Mouse (Mus musculus) testis, postnatal 14 days (tissue): ENCODE results near the gene Urad.

ENCODE experiments used
- DNase-seq: peaks from one replicate; pipeline ENCODE4 v3.0.0; 2021; ENCODE audit warnings: low spot score

Gene Urad

DNA sequence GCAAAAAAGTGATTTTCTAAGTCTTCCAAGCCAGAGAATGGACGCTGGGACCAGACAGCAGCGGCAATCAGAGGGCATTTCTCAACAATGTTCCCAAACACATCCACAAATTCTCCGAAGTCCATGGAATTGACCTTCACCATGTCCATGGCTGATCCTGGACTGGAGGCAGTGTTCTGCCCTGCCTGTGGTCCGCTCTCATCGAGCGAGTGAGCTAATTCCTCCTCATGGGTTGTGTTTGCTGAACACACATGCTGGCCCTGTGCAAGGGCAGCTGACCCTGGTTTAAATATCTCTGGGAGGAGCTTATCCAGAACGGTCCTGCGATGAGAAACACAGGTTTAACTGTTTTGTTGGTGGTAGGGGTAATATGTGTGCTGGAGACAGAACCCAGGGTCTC lies at the start of gene Urad:
Gene Urad, minus strand, starts transcription at position 258 of the 400 bp plus-strand sequence.
- DNase-seq, result no peak

DNA sequence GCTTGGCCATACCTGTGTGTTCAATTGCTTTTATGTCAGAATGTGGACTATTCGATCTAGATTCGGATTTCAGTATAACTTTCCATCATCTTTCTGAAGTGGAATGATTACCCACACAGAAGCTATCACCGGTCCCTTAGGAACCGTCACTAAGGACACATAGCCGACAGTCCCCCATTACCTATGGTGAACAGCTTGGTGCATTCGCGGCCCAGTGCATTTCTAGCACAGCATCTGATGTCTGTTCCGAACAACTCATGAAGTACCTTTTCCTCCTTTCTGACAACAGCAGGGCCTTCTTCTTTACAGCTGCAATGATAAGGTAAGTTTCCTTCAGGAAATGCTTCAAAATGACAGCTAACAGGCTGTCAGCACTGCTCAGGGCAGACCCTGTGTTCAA lies 48.0 kb upstream of the Urad start:
- DNase-seq, result no peak

DNA sequence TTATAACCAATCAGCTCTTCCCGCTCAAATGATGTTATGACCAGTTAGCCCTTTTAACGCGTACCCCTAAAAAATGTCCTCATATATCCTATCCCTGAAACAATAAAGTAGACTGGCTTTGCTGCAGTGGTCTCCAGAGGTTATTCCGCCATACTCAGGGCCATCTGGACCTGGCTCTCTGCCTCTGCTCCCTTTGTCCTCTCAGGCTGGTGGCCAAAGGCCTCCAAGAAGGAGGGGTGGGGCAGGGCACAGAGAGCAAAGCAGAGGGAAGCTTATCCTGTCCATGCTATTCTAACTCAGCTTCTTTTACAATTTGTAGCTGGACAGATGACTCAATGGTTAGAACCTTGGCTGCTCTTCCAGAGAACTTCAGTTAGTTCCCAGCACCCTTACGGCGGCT lies 46.0 kb upstream of the Urad start:
- no peak for DNase-seq

DNA sequence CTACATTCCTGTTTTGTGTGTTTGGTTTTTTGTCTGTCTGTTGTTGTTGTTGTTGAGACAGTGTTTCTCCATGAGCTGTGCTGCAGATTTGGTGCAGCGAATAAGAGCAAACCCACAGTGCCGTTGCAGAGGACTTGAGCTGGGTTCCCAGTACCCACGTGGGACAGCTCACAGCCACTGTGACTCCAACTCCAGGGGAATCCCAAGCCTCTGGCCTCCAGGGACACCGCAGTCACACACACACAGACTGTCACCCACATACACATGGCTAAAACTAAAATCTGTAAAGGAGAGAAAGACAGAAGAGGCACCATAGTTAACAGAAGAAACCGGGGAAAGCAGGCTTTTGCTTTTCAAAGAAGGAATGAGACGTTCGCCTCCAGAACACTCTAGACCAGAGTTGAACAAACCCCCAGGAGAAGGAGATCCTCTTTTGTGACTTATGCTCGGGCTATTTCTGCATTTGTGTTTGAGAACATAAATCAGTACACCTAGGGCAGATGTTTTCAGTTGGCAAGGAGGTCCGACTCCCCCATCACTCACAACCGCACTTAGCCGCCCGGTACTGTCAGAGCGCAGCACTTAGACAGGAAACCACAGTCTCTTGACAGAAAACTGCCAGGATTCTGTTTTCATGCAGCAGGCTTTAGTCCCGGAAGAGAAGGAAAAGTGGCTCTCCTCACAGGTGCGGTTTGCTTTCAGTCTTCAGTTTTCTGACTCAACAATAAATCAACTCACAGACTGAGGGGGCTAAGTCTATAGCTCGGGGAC lies 43.9 kb upstream of the Urad start:
- DNase-seq, result no peak

DNA sequence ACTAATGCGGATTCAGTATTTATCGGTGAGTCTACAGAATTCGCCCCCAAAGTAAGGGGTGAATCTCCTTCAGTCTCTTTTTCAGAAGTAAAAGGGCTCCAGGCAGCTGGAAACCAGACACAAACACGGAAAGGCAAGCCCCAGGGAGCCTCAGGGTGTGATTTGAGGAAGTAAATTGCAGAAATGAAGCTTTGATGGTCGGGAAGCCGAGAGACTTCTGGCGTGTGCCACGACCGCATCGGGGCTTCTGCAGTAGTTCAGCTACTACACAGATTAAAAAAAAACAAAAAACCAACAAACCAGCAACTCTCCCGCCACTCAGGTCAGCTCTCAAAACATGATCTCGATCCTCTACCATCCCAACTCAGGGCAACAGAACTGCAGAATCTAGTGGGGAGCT lies 40.8 kb upstream of the Urad start:
- DNase-seq, result no peak

DNA sequence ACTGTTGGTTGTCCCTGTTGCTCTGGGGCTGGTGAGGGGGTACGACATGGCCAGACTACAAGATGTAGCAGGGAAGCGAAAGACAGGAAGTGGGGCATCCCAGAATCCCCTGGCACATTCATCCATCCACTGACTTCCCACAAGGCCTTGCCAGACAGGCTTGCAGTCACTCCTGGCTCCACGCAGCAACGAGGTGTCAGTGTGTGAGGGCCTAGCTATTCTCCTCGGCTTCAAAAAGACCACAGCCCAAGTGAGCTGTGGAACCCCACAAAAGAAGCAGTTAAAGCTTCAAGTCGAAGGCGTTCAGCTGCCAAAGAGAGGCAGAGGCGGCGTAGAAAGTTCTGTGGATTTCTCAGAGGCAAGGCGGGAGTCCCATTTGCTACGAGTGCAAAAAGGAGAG lies 36.2 kb upstream of the Urad start:
- DNase-seq, result no peak

DNA sequence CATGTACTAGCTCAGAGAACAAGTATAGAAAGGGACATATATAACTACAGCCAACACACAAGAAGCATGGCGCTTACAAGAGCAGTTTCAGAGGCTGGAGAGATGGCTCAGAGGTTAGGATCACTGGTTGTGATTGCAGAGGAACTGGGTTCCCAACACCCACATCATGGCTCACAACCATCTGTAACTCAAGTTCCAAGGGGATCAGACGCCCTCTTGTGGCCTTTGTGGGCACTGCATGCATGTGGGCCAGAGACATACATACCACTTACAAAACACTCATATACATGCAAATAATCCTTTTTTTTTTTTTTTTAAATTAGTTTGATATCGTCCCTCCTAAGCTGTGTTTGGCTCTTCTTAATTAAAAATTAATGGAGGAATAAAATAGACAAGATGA lies 35.3 kb upstream of the Urad start:
- DNase-seq, result peak; percentile 45

DNA sequence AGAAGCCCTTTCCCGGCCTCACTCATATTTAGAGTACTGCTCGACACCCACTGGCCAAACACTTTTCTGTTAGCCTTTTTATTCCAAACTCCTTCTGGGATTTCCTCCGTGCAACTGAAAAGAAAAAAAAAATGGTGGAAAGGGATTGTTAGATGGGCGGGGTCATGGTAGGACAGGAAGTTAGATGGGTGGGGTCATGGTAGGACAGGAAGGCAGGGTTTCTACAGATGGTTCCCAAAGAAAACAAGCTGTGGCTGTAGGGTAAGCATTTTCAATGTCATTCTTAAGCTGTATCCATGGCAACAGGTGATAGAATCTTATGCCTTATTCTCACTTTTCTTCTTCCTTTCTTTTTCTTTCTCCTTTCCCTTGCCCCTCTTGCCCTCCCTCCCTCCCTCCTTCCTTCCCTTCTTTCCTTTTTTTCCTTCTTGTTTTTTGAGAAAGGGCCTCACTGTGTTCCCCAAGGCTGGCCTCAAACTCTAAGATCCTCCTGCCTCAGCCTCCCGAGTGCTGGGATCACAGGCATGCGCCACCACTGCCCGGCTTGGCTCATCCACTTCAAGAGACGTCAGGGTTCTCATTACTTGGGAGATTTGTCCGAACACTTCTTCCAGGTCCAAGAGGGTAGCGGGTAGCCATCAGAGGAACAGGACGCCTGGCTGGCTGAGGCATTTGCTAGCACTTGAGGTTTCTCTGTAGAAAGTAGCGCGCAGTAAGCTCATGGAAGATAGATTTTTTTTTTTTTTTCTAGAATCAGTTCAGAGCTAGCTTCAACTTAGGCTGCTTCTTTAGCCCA lies 34.2 kb upstream of the Urad start:
- DNase-seq, result no peak

DNA sequence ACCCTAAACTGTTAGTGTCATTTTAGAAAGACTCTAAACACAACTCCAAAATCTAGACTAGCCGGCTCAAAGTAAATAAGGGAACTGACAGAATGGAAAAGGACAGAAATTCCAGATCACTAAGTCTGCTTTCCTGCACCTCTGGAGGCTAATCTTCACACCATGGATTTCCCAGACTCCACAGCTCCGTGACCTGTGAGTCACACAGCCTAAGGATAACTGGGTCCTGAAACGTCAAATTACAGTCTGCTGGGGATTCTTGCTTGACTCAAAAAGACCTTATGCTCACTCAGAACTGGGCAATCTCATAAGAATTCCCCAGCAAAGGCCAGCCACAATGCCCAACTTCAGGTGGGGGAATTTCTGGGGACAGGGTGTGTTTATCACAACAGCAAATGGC lies 33.5 kb upstream of the Urad start:
- no peak for DNase-seq

DNA sequence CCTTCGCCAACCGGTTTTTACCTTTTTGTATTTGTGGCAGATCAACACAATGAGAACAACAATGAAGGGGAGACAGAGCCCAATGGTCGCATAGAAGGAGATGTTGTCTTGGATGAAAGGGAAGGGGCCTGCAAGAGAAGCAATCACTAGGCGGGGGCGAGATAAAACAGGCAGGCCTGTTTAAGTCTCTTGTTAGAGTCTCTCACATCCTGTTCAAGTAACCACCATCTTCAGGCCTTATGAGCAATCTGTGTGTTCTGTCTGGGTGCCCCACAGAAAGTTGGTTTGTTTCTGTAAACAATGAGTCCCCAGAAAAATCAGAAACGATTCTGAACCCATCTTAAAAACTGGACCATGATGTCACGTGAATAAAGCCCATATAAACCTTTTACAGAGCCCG lies 32.7 kb upstream of the Urad start:
- DNase-seq, result no peak

DNA sequence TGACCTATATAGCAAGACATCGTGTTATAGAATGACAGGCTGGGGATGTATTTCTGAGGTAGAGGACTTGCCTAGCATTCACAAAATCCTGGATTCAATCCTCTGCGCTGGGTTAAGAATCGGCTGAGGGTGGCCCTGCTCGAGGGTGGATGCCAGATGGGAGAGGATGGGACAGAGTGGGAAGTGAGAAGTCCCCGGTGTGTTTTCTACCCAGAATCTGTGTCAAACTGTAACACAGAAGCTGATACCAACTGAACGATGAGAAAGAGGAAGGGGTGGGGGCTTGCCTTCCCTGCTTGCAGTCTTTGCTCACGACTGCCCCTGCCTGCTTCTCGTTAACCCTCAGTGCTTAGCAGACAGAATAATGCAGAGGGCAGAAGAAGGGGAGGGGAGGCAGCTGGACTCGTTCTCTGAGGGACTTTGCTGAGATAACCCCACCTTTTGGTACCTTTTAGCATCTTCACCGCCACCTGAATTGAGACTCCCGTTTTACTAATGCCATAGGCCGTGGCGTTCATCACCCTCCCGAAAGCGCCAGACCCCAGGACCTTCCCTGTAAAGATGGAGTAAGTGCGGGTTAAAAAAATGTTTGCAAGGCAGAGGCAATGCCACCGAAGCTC lies 32.0 kb upstream of the Urad start:
- DNase-seq, result no peak

DNA sequence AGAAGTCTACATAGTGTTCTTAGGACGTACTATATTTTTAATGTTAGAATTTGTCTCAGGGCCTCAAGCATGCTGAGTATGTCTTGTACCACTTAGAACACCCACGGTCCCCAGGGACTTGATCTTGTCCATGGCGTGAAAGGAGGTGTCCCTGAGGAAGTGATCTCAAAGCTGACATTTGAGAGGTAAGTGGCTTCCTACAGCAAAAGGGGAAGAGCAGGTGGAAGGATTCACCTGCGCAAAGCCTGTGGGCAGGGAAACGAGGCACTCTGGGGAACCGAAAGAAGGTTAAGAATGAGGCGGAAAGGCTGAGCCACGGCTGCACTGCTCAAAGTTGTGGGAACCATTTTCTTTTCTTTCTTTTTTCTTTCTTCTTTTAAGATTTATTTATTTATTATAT lies 29.7 kb upstream of the Urad start:
- no peak for DNase-seq

DNA sequence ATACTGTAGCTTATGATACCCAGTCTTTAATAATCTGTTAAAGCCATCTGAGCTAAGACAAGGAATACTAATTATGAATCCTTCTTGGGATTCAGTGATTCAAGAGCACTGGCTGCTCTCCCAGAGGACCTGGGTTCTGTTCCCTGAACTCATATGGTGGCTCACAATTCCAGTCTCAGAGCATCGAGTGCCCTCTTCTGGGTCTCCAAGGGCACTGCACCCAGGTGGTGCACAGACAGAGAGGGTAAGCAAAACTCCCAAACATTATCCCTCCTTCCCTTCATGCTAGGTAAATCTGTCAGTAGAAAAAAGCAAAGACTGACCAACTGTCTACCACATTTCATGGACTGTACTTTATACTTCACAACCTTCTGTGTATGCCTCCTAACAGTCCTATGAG lies 23.7 kb upstream of the Urad start:
- no peak for DNase-seq

DNA sequence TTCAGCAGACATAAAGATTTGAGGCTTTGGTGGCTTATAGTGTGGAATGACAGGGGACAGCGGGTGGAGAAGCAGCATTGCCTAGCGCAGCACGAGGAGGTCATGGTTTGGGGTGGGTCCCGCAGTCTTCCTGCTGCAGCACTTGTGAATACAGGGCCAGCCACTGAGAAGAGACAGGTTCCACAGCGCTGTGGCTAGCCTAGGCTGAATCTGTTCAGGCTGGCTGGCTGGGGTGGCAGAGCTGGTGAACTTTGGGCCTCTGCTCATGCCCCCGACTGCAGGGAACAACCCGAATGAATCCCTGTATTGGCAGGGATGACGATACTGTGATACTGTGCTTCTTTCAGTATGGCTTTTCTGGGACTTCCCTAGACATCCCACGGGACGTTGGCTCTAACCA lies 21.7 kb upstream of the Urad start:
- no peak for DNase-seq

DNA sequence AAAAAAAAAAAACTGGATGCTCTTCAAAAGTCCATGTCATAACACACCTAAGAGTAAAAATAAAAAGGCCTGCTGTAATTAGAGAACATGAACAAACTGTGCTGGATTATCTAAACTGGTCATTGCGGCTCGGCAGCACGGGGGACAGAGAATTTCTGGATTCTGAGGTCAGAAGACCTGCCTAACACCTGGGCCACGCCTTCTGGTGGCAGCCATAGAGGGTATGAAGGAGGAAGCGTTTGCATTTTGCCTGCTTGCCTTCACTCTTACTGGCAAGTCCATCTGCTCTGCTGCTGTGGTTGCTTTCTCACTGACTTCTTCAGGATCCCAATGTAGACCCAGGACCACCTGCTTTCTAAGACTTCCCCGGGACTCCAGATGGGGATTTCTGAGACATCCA lies 20.7 kb upstream of the Urad start:
- DNase-seq, result no peak

DNA sequence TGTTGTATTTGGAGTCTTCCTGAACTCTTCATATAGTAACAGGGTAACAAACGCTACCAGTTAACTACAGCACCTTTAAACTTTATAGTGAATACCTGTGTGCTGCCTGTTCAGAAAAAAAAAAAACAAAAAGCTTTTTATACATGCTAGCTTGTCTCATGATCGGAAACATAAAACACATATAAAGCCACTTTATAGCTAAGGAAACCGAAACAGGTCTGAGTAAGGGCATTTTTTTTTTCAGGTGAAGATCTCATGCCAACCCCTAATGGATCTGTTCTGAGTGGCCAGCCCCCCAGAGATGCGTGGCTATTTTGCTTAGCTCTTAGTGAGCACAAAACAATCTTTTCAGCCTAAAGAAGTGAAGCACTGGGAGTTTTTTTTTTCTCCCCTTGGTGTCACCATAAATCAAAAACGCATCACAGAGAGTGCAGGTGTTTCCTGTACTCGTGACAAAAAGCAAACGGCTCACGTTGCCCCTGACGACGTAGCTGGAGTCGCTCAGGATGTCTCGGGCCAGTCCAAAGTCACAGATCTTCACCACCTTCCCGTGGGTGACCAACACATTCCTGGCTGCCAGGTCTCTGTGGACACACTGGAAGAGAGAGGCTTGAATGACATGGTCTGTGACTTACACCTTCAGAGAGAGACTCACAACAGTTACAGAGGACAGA lies 18.6 kb upstream of the Urad start:
- DNase-seq, result no peak

DNA sequence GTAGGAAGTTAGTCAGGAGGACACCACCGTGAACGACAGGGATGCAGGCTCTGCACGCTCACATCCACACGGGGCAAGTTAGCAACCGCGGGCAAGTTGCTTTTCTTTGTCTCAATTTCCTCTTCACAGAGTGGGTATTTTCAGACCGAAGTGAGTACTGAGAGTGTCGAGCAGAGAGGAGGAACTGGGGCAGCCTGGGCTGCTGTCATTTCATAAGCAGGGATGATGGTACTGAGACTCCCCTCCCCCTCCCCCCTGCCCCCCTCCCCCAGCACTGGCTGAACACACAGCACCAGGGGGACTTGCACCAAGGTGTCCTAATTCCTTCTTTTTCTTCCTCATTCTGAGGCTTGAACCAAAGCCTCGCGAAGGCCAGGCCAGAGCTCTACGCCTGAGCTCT lies 17.3 kb upstream of the Urad start:
- no peak for DNase-seq

DNA sequence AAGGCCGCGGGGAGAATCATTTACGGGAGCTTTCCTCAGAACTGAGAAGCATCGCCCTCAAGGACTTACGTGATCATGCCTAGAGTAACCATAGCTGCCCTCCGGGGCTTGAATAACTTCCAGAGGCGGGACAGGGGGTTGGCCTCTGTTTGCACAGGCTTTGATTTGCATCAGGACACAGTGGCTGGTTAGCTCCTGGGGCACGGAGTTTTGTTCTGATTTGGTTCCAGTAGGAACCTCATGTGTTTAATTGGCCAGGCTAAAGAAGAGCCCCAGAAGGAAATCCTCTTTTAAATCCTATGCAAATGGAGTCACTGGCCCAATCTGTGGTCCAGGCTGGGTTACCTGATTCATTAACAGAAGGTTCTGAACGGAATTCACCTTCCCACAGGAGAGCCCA lies 16.7 kb upstream of the Urad start:
- DNase-seq, result no peak

DNA sequence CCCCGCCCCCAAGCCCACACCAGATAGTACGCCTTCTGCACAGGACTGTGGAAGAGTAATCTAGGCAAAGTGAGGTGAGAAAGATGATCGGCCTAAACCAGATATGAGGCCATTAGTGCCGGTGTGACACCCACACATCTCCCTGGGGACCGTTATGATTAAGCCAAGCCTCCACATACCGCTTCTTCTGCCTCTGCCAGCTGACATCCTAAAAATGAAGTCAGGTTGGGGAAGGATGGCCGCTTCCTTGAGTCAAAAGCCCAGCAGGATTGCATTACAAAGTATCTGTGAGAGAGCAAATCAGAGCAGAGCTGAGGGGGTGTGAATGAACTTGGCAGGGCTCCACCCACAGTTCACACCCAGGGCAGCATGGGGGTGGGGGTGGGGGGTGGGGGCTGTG lies 10.5 kb upstream of the Urad start:
- peak; percentile 16 for DNase-seq

DNA sequence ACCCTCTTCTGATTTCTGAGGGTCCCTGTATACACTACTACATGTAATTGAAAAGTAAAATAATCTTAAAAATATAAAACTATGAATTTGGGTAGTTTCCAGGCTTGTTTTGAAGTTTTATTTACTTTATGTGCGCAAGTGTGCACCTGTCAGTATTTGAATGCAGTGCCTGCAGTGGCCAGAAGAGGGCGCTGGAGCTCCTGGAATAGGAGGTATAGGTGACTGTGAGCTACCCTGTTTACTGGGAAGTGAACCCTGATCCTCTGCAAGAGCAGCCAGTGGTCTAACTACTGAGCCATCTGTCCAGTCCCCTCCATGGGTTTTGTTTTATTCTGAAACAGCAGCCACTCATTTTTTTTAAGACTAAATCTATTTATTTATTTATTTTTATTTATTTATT lies 9.3 kb upstream of the Urad start:
- DNase-seq, result peak; percentile 57

DNA sequence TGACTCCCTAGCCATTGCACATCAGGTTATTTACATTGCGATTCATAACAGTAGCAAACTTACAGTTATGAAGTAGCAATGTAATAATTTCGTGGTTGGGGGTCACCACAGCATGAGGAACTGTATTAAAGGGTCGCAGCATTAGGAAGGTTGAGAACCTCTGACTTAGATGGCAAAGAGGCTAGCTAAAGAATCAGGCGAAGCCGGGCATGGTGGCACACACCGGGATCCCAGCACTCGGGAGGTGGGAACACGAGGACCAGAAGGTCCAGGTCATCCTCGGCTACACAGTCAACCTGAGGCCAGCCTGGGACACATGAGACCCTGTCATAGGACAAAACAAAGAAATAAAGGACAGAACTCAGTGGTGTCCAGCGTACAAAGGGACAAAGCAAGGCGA lies 7.7 kb upstream of the Urad start:
- no peak for DNase-seq

DNA sequence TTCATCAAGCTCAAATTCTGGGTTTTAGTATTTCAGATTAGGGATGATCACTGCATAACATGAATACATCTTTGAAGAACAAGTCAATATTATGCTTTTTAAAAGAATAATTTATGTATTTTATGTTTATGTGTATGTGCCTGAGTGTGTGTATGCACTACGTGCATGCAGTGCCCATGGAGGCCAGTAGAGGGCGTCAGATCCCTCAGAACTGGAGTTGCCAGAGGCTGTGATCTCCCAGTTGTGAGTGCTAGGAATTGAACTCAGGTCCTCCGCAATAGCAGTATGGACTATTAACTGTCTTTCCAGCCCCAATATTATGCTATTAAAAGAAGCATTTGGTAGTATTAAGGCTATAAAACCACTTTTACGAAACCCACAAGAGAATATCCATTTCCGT lies 5.4 kb upstream of the Urad start:
- no peak for DNase-seq

DNA sequence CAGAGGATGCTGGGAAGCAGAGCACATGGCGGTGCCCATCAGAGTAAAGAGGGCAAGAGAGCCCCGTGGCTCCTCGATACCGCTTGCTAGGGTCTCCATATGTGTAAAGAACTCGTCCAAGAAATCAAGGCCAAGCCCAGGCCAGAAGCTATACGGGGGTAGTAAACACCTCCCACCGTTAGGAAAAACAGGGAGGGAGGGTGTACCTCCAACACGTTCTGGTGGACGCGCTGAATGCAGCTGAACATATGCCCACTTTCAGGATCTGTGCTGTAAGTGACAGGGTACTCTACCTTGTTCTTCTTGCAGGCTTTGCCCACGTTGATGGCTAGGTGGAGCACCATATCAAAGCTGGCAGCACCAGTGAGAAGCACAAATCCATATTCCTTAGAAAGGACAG lies 3.7 kb upstream of the Urad start:
- no peak for DNase-seq
